Mouse (Mus musculus): ENCODE measurements around the gene Tas2r129.
"Not testable (repeated sequence)": the region's sequence is repeated elsewhere in the genome, so short reads cannot be mapped to it uniquely, and the experiment has no call there.

Gene Tas2r129

GRCm38 (mm10) chr6:132950802-132951201 lies at the start of gene Tas2r129:
Gene Tas2r129, plus strand, starts transcription at chr6:132951102.
- DNase-seq (ENCODE audit: low spot score) = no peak

GRCm38 (mm10) chr6:132909351-132909750 lies 41.6 kb upstream of the Tas2r129 start, which contains the start of gene Tas2r125:
Gene Tas2r125, plus strand, starts transcription at chr6:132909651.
- no peak for DNase-seq (ENCODE audit: low spot score)

GRCm38 (mm10) chr6:132941376-132941775 lies 9.5 kb upstream of the Tas2r129 start:
- DNase-seq (ENCODE audit: low spot score) = not testable (repeated sequence)

- no peak for DNase-seq (ENCODE audit: low spot score)
Observed at GRCm38 (mm10) chr6:132957819-132958218, 6.9 kb downstream of the Tas2r129 start, which contains the start of gene Tas2r131. Gene Tas2r131, minus strand, starts transcription at chr6:132957919.

- DNase-seq (ENCODE audit: low spot score) = no peak
Observed at GRCm38 (mm10) chr6:132980865-132981264, 30.0 kb downstream of the Tas2r129 start, which contains the start of gene Tas2r109. Gene Tas2r109, minus strand, starts transcription at chr6:132980965.
